Mouse (Mus musculus): ENCODE results near the gene Oas3. TPM values are rescaled to one million over a fixed set of nuclear protein-coding genes. Genes with fewer than 3 reads are reported as not detected.
"Not testable (repeated sequence)": the region's sequence is repeated elsewhere in the genome, so short reads cannot be mapped to it uniquely, and the experiment has no call there.

Oas3 gene
- polyA plus RNA-seq (2012; rRNA removed), result 0.04 and 0.13 TPM in 2 replicates

GRCm38 (mm10) chr5:120777478-120777877, at the start of gene Oas3:
Gene Oas3 (minus strand): TSS chr5:120777661.
- TF ChIP-seq CTCF (IDR thresholded peaks at IDR 0.05; ENCODE audit: extremely low read depth, insufficient read depth, low read length) (no peak), POLR2A (IDR thresholded peaks at IDR 0.05; ENCODE audit: extremely low read depth, insufficient read depth, low read length) (no peak)
- Histone ChIP-seq H3K4me1 (ENCODE audit: control insufficient read depth, insufficient read depth, low read length) (no peaks in the 10 kb centered on the region; the same call in none of the 2 replicates), H3K27ac (ENCODE audit: insufficient read depth, low read length) (no peak within 1 kb of the TSS), H3K4me3 (ENCODE audit: insufficient read depth, low read length) (no peak within 1 kb of the TSS)

DNA sequence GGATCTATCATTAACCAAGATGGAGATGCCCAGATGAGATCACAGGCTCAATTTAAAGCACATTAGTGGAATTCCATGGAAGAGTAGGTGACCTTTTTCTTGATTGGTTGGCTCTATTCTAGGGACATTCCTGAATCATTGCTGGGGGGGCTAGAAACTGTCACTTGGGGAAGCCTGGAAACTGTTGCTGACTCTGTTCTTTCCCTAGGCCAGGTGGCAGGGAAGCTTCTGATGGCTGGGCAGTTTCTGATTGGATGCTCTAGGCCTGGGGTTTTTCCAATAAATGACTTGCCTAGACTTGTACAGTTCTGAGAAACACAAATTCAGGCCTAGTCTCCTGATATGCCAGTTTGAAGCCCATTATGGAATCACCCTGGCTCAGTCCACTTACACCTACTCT, 41.5 kb upstream of the Oas3 start:
- H3K4me1 ChIP-seq (ENCODE audit: control insufficient read depth, insufficient read depth, low read length), result no peaks in the 10 kb centered on the region
- TF ChIP-seq CTCF (IDR thresholded peaks at IDR 0.05; ENCODE audit: extremely low read depth, insufficient read depth, low read length) (no peak), POLR2A (IDR thresholded peaks at IDR 0.05; ENCODE audit: extremely low read depth, insufficient read depth, low read length) (no peak)
- H3K27ac ChIP-seq (ENCODE audit: insufficient read depth, low read length), result no peak overlapping the region
- no peak overlapping the region for H3K4me3 ChIP-seq (ENCODE audit: insufficient read depth, low read length)

- H3K4me1 ChIP-seq (ENCODE audit: control insufficient read depth, insufficient read depth, low read length), result no peaks in the 10 kb centered on the region
- H3K4me3 ChIP-seq (ENCODE audit: insufficient read depth, low read length), result no peak overlapping the region
- no peak overlapping the region for H3K27ac ChIP-seq (ENCODE audit: insufficient read depth, low read length)
- TF ChIP-seq CTCF (IDR thresholded peaks at IDR 0.05; ENCODE audit: extremely low read depth, insufficient read depth, low read length), result peak; percentile 30; the same call in 1 of the 2 replicates
- no peak for TF ChIP-seq POLR2A (IDR thresholded peaks at IDR 0.05; ENCODE audit: extremely low read depth, insufficient read depth, low read length)
Measured at GRCm38 (mm10) chr5:120815949-120816348, 38.5 kb upstream of the Oas3 start.

- Histone ChIP-seq H3K4me1 (ENCODE audit: control insufficient read depth, insufficient read depth, low read length) (no peaks in the 10 kb centered on the region), H3K27ac (ENCODE audit: insufficient read depth, low read length) (no peak overlapping the region), H3K4me3 (ENCODE audit: insufficient read depth, low read length) (no peak overlapping the region; the same call in 1 of the 2 replicates)
- TF ChIP-seq POLR2A (IDR thresholded peaks at IDR 0.05; ENCODE audit: extremely low read depth, insufficient read depth, low read length), result no peak
Measured at GRCm38 (mm10) chr5:120813023-120813422, 35.6 kb upstream of the Oas3 start.

DNA sequence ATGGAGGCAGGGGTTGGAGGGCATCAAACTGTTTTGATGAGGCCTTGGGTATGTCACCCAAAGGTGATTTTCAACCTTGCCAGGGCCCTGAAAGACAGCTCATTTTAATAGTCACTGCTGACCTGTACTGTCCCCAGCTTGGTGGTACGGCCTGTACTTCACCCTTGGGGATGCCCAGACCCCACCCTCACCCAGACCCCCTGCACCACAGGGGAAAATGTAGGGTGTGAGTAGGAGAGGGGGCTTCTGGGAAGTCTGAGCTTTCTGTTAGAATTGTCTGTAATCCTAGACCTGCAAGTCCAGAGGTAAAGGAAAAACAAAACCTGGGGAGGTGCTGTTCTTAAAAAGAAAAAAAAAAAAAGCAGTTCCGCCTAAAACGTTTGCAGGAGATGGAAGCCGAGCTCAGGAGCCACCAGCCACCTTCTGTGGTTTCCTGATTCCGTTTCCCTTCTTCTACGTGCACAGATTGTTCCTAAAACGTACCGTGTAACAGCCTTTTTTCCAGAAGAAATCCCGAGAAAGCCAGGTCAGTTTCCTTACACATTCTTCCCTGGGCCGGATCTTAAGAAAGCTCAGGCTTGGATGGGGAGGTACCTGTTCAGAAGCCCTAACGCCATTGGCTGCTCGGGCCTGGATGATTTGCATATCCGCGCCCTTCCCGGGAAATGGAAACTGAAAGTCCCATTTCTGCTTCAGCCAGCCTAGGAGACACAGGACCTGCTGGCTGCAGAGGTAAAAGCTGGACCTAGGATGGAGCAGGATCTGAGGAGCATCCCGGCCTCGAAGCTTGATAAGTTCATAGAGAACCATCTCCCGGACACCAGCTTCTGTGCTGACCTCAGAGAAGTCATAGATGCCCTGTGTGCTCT, 34.7 kb upstream of the Oas3 start, which contains the start of gene Oas1c:
Gene Oas1c, minus strand, starts transcription at position 564 of the 869 bp plus-strand sequence.
- TF ChIP-seq CTCF (IDR thresholded peaks at IDR 0.05; ENCODE audit: extremely low read depth, insufficient read depth, low read length) (no peak), POLR2A (IDR thresholded peaks at IDR 0.05; ENCODE audit: extremely low read depth, insufficient read depth, low read length) (peak; percentile 54)
- Histone ChIP-seq H3K27ac (ENCODE audit: insufficient read depth, low read length) (no peak within 1 kb of the TSS), H3K4me3 (ENCODE audit: insufficient read depth, low read length) (peak within 1 kb of the TSS; percentile 27), H3K4me1 (ENCODE audit: control insufficient read depth, insufficient read depth, low read length) (no peaks in the 10 kb centered on the region)

DNA sequence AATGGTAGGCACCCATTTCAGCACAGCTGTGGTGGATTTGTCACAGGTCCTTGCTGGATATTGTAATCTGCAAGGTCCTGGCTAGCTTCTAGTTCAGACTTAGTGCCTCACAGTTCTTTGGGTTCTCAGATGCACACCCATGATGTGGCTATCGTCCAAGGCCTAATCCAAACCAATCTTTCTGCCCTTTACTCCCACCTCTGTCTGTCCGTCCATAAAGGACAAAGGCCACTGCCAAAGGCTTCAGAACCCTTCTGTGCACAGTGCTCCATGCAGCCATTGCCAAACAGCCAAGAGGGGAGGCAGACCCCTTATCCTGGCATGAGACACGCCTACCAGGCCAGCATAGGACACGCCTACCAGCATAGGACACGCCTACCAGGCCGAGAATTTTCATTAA, 31.7 kb upstream of the Oas3 start:
- no peak for TF ChIP-seq POLR2A (IDR thresholded peaks at IDR 0.05; ENCODE audit: extremely low read depth, insufficient read depth, low read length)
- TF ChIP-seq CTCF (IDR thresholded peaks at IDR 0.05; ENCODE audit: extremely low read depth, insufficient read depth, low read length), result no peak
- Histone ChIP-seq H3K4me3 (ENCODE audit: insufficient read depth, low read length) (no peak overlapping the region), H3K27ac (ENCODE audit: insufficient read depth, low read length) (no peak overlapping the region), H3K4me1 (ENCODE audit: control insufficient read depth, insufficient read depth, low read length) (no peaks in the 10 kb centered on the region)

DNA sequence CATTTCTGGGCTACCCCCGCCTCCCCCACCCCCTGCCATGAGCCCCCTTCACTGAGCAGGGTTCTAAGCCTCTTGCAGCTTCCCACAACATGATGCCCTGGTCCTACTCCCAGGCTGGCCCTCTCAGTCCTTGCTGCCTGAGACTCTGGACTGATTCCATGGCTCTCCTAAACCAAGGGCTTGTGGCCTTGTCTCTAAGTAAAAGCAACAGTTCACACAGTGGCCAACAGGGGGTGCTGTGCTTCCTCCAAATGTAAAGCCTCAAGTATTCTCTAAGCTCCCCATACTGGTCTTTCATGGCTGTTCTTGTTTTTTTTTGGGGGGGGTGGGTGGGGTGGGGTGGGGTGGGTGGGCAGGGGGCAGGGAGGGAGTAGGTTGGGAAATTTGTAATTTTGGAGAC, 29.0 kb upstream of the Oas3 start:
- TF ChIP-seq CTCF (IDR thresholded peaks at IDR 0.05; ENCODE audit: extremely low read depth, insufficient read depth, low read length) (peak; percentile 56), POLR2A (IDR thresholded peaks at IDR 0.05; ENCODE audit: extremely low read depth, insufficient read depth, low read length) (no peak)
- Histone ChIP-seq H3K4me3 (ENCODE audit: insufficient read depth, low read length) (no peak overlapping the region), H3K27ac (ENCODE audit: insufficient read depth, low read length) (no peak overlapping the region), H3K4me1 (ENCODE audit: control insufficient read depth, insufficient read depth, low read length) (no peaks in the 10 kb centered on the region)

DNA sequence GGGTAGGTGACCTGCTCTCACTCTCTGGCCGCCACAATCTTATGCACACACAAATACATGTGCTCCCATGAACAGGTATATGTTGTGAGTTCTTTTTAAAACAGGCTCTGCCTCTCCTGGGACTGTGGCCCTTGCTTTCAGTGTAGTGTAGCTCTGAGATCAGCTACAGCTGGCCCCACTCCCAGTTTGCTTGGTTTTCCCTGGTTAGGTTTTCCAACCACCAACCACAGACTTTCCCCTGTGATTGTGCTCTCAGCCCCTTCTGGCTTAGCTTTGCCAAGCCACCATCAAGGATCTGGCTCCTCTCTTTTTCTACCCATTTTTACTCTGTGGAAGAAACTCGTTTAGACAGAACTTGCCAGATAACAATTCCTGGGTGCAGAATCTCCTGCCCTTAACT, 26.1 kb upstream of the Oas3 start:
- no peaks in the 10 kb centered on the region for H3K4me1 ChIP-seq (ENCODE audit: control insufficient read depth, insufficient read depth, low read length)
- no peak overlapping the region for H3K27ac ChIP-seq (ENCODE audit: insufficient read depth, low read length)
- TF ChIP-seq POLR2A (IDR thresholded peaks at IDR 0.05; ENCODE audit: extremely low read depth, insufficient read depth, low read length), result no peak
- TF ChIP-seq CTCF (IDR thresholded peaks at IDR 0.05; ENCODE audit: extremely low read depth, insufficient read depth, low read length), result no peak
- H3K4me3 ChIP-seq (ENCODE audit: insufficient read depth, low read length), result no peak overlapping the region

GRCm38 (mm10) chr5:120798943-120799342, 21.5 kb upstream of the Oas3 start:
- not testable (repeated sequence) for H3K4me1 ChIP-seq (ENCODE audit: control insufficient read depth, insufficient read depth, low read length); H3K4me3 ChIP-seq (ENCODE audit: insufficient read depth, low read length); H3K27ac ChIP-seq (ENCODE audit: insufficient read depth, low read length)

GRCm38 (mm10) chr5:120798147-120798546, 20.7 kb upstream of the Oas3 start:
- H3K4me1 ChIP-seq (ENCODE audit: control insufficient read depth, insufficient read depth, low read length), result not testable (repeated sequence)

GRCm38 (mm10) chr5:120795480-120796034, 18.1 kb upstream of the Oas3 start, which contains the start of gene Oas1e:
Gene Oas1e (minus strand): TSS chr5:120795530.
- not testable (repeated sequence) for H3K4me1 ChIP-seq (ENCODE audit: control insufficient read depth, insufficient read depth, low read length); H3K4me3 ChIP-seq (ENCODE audit: insufficient read depth, low read length); H3K27ac ChIP-seq (ENCODE audit: insufficient read depth, low read length)

More at GRCm38 (mm10) chr5:120798147-120798546, 20.7 kb upstream of the Oas3 start:
- not testable (repeated sequence) for H3K4me3 ChIP-seq (ENCODE audit: insufficient read depth, low read length); H3K27ac ChIP-seq (ENCODE audit: insufficient read depth, low read length)
